ENCODE assay signal across 8 mouse cellular contexts in genomic region chr11:88620158-88620973, GRCm38 (mm10).
DNase-seq lines count a peak whose midpoint lies in the region; ATAC-seq lines count a peak whose summit lies in the region.

No protein-coding gene starts in this region.

- ATAC-seq in kidney, embryonic 15.5 days (replicated peaks; ENCODE audit: low FRiP score): peak; percentile 72
- no peak for ATAC-seq in neural tube, embryonic 13.5 days (ENCODE audit: low read depth)
- no peak for ATAC-seq in erythroblast, adult 5-6 weeks (replicated peaks; ENCODE audit: low FRiP score, poor library complexity, severe bottlenecking)

- no peak overlapping the region for H3K9ac ChIP-seq in kidney, embryonic 15.5 days
- H3K9ac ChIP-seq in neural tube, embryonic 13.5 days: no peak overlapping the region

- no peaks in the 10 kb centered on the region for H3K9me3 ChIP-seq in embryonic facial prominence, embryonic 10.5 days
- no peaks in the 10 kb centered on the region for H3K9me3 ChIP-seq in kidney, embryonic 15.5 days (replicated peaks)
- H3K9me3 ChIP-seq in neural tube, embryonic 13.5 days: no peaks in the 10 kb centered on the region

- H3K27ac ChIP-seq in embryonic facial prominence, embryonic 10.5 days (replicated peaks): peak overlapping the region; percentile 16; the same call in 1 of the 2 replicates
- peak overlapping the region; percentile 93 for H3K27ac ChIP-seq in kidney, embryonic 15.5 days
- H3K27ac ChIP-seq in neural tube, embryonic 13.5 days (replicated peaks): peak overlapping the region; percentile 10; the same call in 1 of the 2 replicates

- no peaks in the 10 kb centered on the region for H3K27me3 ChIP-seq in embryonic facial prominence, embryonic 10.5 days (replicated peaks; ENCODE audit: low read depth, poor library complexity, severe bottlenecking)
- H3K27me3 ChIP-seq in kidney, embryonic 15.5 days: no peaks in the 10 kb centered on the region
- H3K27me3 ChIP-seq in neural tube, embryonic 13.5 days: no peaks in the 10 kb centered on the region

- H3K4me1 ChIP-seq in embryonic facial prominence, embryonic 10.5 days: peaks cover 79% of the 10 kb centered on the region
- H3K4me1 ChIP-seq in kidney, embryonic 15.5 days: peaks cover 90% of the 10 kb centered on the region
- peaks cover 83% of the 10 kb centered on the region for H3K4me1 ChIP-seq in neural tube, embryonic 13.5 days (replicated peaks)

- H3K4me3 ChIP-seq in embryonic facial prominence, embryonic 10.5 days: no peak overlapping the region
- H3K4me3 ChIP-seq in kidney, embryonic 15.5 days (replicated peaks): no peak overlapping the region
- H3K4me3 ChIP-seq in neural tube, embryonic 13.5 days: no peak overlapping the region

- DNase-seq in retina, postnatal 1 day: peak; percentile 49
- DNase-seq in retina, embryonic 14.5 days (ENCODE audit: low spot score): no peak
- peak; percentile 56 for DNase-seq in embryonic facial prominence, embryonic 10.5 days (ENCODE audit: low spot score)
- peak; percentile 72 to 78 for DNase-seq in heart, adult 9 months (ENCODE audit: low spot score in 2 of 2)
- peak; percentile 25 for DNase-seq in liver

- WGBS in embryonic facial prominence, embryonic 10.5 days: 16% methylated on average over 15 of the region's 15 CpGs
- WGBS in kidney, embryonic 15.5 days: 5% methylated on average over 15 of the region's 15 CpGs
- WGBS in neural tube, embryonic 13.5 days: 21% methylated on average over 15 of the region's 15 CpGs

- peak overlapping the region; percentile 33 for H3K4me2 ChIP-seq in kidney, embryonic 15.5 days
- no peak overlapping the region for H3K4me2 ChIP-seq in neural tube, embryonic 13.5 days

- peaks cover 33% of the 10 kb centered on the region for H3K36me3 ChIP-seq in embryonic facial prominence, embryonic 10.5 days (replicated peaks)
- 0 out of 2 replicates have a peak, but pooled peaks cover 3% of the 10 kb centered on the region for H3K36me3 ChIP-seq in kidney, embryonic 15.5 days
- no peaks in the 10 kb centered on the region for H3K36me3 ChIP-seq in neural tube, embryonic 13.5 days

Comparison
In these comparisons a context has a peak if more than half of its experiments do, and no peak if none do; other contexts are left out.
1. H3K27ac ChIP-seq: peak in every context shown above with its lines; median percentile 93 in kidney, embryonic 15.5 days; 16 in embryonic facial prominence, embryonic 10.5 days; 10 in neural tube, embryonic 13.5 days.